Mouse (Mus musculus): ENCODE results near the gene Adgrg6. TPM values are rescaled to one million over a fixed set of nuclear protein-coding genes. Genes with fewer than 3 reads are reported as not detected.

Adgrg6 gene
- total RNA-seq, 1 experiment from 2014 or later = 1.3 TPM

DNA sequence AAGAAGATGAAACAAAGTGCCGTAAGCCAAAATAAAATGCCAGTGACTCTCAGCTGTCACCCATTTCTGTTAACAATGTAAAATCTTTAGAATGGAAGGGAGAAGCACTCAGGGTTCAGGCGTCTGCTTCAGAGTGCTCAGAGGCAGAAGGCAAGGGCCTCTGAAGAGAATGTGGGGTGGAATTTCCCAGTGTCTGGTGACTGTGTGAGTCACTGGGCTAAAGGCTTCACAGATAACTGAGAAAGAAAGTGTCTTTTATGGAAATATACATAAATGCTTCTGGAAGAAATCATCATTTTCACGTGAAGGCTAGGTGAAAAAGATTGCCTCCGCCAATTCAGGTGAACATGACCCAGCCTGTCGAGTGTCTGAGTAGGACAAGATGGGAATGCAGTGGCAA, 159.9 kb downstream of the Adgrg6 start:
- DNase-seq = no peak

DNA sequence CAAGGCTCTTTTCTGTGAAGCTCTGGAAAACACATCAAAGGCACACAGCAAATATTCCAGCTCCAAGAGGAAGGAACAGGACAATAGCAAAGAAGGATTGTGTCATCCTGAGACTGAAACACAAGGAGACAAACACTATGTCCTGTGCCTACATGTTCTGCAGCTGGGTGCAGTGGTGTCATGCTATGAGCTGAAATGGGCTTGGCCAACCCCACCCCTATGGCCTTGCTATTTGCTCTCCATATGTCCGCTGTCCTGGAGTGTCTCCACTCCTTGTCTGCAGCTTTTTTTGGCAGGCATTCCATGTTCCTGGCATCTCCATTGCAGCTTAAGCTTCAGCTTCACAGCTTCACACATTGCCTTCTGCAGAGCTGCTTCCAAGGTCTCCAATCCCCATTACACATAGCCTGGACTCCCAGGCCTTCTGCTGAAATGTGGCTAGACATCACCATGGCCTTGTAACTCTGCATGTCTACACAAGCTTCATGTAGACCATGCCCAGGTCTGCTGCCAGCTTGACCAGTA, 180.3 kb downstream of the Adgrg6 start:
- DNase-seq = no peak

DNA sequence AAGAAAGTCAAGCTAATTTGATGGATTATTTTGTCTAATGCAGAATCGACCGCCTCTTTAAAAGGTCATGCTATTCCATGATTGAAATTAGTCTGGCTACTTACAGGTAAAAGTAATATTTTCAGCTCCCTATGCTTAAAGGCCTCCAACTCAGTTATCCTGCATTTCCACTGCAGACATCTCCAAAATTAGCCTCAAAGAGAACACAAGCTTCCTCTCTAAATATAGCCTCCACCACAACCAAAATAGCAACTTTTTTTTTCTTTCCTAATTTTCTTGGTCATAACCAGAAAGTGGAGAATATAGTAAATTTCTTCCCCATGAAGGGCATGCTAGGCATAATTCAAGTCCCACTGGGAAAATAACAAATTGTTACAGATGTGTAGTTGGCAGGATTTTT, 182.2 kb downstream of the Adgrg6 start:
- no peak for DNase-seq

- DNase-seq = no peak
Observed at GRCm38 (mm10) chr10:14358271-14358670, 187.2 kb downstream of the Adgrg6 start.

Other genes starting within 250 kb of the Adgrg6 start
- 53.1 and 66.7 TPM in 2 replicates for gene Vta1, start 159.9 kb upstream of the Adgrg6 start, total RNA-seq (2021)
- not detected in 2 replicates for gene Nmbr, start 159.9 kb upstream of the Adgrg6 start, total RNA-seq (2021)
- not detected in 2 replicates for gene Gje1, start 172.6 kb upstream of the Adgrg6 start, total RNA-seq (2021)